Mouse (Mus musculus) thymus, adult 2 months (tissue): ENCODE measurements at regions not wholly inside any gene's neighbourhood (a gene's known extent, or its start where the extent isn't known, plus 50 kb on each side); places are given as distances from the start of the nearest gene placed in this dataset.

Experiments used
- CTCF ChIP-seq: fragments of 200-500 bp; IDR thresholded peaks from 2 replicates; pipeline ENCODE4 v1.5.1; 2012; ENCODE audit warnings: mild to moderate bottlenecking, control low read depth, low read length, moderate library complexity, borderline replicate concordance; ENCODE audit not compliant: control insufficient read depth, poor library complexity, insufficient read depth; ENCODE audit errors: extremely low read depth
- POLR2A ChIP-seq: fragments of 200-500 bp; IDR thresholded peaks from 2 replicates; pipeline ENCODE4 v1.6.1; 2012; ENCODE audit warnings: mild to moderate bottlenecking, low read length, control low read depth, moderate library complexity; ENCODE audit not compliant: control insufficient read depth, poor library complexity, insufficient read depth; ENCODE audit errors: extremely low read depth

GRCm38 (mm10) chr2:117959440-117959839 is 152.2 kb upstream of the Thbs1 start:
- no peak for TF ChIP-seq CTCF
- TF ChIP-seq POLR2A, result no peak
